Mouse (Mus musculus) lung, adult 2 months (tissue): Measurements from ENCODE around the gene Snx27.

Source experiments
- CTCF ChIP-seq: fragments of 200-500 bp; IDR thresholded peaks from 2 replicates; pipeline ENCODE4 v1.5.1; 2011; ENCODE audit warnings: mild to moderate bottlenecking, low read length, control low read depth; ENCODE audit not compliant: insufficient read depth
- POLR2A ChIP-seq: fragments of 200-500 bp; IDR thresholded peaks from 2 replicates; pipeline ENCODE4 v1.6.1; 2011; ENCODE audit warnings: low read depth, mild to moderate bottlenecking, control low read depth, low read length, borderline replicate concordance; ENCODE audit errors: extremely low read depth

- TF ChIP-seq POLR2A (no peak), CTCF (no peak)
Observed at GRCm38 (mm10) chr3:94472447-94473114, 109.9 kb downstream of the Snx27 start.
